Mouse (Mus musculus) stomach, embryonic 15.5 days (tissue): ENCODE results near the gene Mark1. TPM values are rescaled to one million over a fixed set of nuclear protein-coding genes. Genes with fewer than 3 reads are reported as not detected.
A peak's percentile ranks its signal among the peaks of the same experiment; 100 is the strongest.

Experiments used
- ATAC-seq: fragments of 200-750 bp; cut with Nextera tagmentation; 2 replicates; pipeline ENCODE4 v1.8.0; 2017; ENCODE audit warnings: low read depth, moderate number of reproducible peaks, moderate TSS enrichment; ENCODE audit not compliant: insufficient read depth, low FRiP score
- H3K27ac ChIP-seq: fragments of 300-500 bp; sonication (generic); 2 replicates; pipeline ENCODE4 v1.5.1; 2015; ENCODE audit warnings: mild to moderate bottlenecking, inconsistent platforms
- H3K27me3 ChIP-seq: fragments of 300-500 bp; sonication (generic); replicated peaks from 2 replicates; pipeline ENCODE4 v1.6.1; 2015; ENCODE audit warnings: inconsistent platforms
- H3K36me3 ChIP-seq: fragments of 300-500 bp; sonication (generic); 2 replicates; pipeline ENCODE4 v1.6.1; 2015; ENCODE audit warnings: inconsistent platforms
- H3K4me1 ChIP-seq: fragments of 300-500 bp; sonication (generic); 2 replicates; pipeline ENCODE4 v1.6.1; 2015; ENCODE audit warnings: inconsistent platforms
- H3K4me2 ChIP-seq: fragments of 300-500 bp; sonication (generic); 2 replicates; pipeline ENCODE4 v1.6.1; 2015; ENCODE audit warnings: mild to moderate bottlenecking, inconsistent platforms
- H3K4me3 ChIP-seq: fragments of 300-500 bp; sonication (generic); replicated peaks from 2 replicates; pipeline ENCODE4 v1.5.1; 2015; ENCODE audit warnings: inconsistent platforms
- H3K9ac ChIP-seq: fragments of 300-500 bp; sonication (generic); 2 replicates; pipeline ENCODE4 v1.6.1; 2015; ENCODE audit warnings: inconsistent platforms
- H3K9me3 ChIP-seq: fragments of 300-500 bp; sonication (generic); 2 replicates; pipeline ENCODE4 v1.6.1; 2016; ENCODE audit warnings: inconsistent platforms
- WGBS: fragments of 180-500 bp; shearing (Covaris S2); methylation state at CpG from one replicate; pipeline ENCODE4 v1.1.7; 2015; 5-methylcytosine and 5-hydroxymethylcytosine counted together
- polyA plus RNA-seq: library from polyadenylated mRNA; unstranded; fragments of >200 nt; fragmentation: Nextera tagmentation; extraction: Ambion mirVana; gene quantifications from 2 replicates; pipeline ENCODE4 v1.2.1, GENCODE M21; 2015

Gene Mark1
- polyA plus RNA-seq, 1 experiment from 2014 or later = 2.8 TPM

DNA sequence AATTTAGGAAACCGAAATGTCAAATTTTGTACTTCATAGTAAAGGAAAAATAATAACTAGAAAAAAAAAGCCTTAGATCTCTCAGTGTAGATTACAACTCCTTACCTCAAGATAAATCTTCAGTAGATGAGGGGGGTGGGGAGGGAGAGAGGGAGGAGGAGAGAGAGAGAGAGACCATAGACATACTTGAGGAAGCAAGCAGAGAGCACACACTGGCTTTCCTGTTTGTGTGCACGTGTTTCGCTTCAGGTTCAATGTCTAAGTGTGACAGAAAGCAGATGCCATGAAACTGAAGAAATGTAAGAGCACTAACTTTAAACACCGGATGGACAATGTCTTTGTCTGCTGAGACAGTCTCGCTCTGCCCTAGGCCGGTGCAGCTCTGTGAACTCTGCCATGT is 41.0 kb downstream of the Mark1 start:
- WGBS = 50% methylated on average over 6 of the region's 6 CpGs
- Histone ChIP-seq H3K27ac (peak overlapping the region; percentile 22; the same call in 1 of the 2 replicates), H3K27me3 (no peaks in the 10 kb centered on the region), H3K9me3 (no peaks in the 10 kb centered on the region), H3K9ac (no peak overlapping the region), H3K36me3 (no peaks in the 10 kb centered on the region), H3K4me1 (peaks cover 2% of the 10 kb centered on the region; the same call in 1 of the 2 replicates), H3K4me2 (peak overlapping the region; percentile 37), H3K4me3 (no peak overlapping the region)
- peak; percentile 50; the same call in 1 of the 2 replicates for ATAC-seq

DNA sequence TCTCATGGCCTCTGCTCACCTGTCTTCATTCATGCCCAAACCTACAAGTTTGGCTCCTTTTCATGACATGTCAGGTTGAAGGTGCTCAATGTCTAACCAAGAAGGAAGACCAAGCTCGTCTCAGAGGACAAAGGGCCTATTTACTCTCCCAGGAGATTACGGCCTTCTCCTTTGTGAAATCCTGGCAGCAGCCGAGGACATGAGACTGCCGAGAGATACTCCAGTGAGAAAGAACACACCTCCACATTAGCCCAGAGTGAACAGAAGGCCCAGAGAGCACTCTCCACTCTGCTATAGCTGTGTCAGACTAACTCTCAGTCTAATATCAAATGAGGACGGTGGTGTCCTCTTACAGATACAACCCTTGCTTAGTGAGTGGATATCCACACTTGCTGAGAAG is 47.6 kb downstream of the Mark1 start:
- no peak overlapping the region for H3K4me2 ChIP-seq
- no peak overlapping the region for H3K9ac ChIP-seq
- no peaks in the 10 kb centered on the region for H3K36me3 ChIP-seq
- H3K4me3 ChIP-seq = no peak overlapping the region
- no peaks in the 10 kb centered on the region for H3K9me3 ChIP-seq
- WGBS = 64% methylated on average over 5 of the region's 5 CpGs
- no peaks in the 10 kb centered on the region for H3K4me1 ChIP-seq
- H3K27ac ChIP-seq = no peak overlapping the region
- H3K27me3 ChIP-seq = no peaks in the 10 kb centered on the region
- ATAC-seq = no peak

- WGBS = 88% methylated on average over 11 of the region's 11 CpGs
- Histone ChIP-seq H3K9ac (no peak overlapping the region), H3K27ac (no peak overlapping the region), H3K27me3 (no peaks in the 10 kb centered on the region), H3K4me3 (no peak overlapping the region), H3K36me3 (no peaks in the 10 kb centered on the region), H3K4me1 (no peaks in the 10 kb centered on the region), H3K9me3 (no peaks in the 10 kb centered on the region), H3K4me2 (no peak overlapping the region)
- no peak for ATAC-seq
These were observed 48.3 kb downstream of the Mark1 start for GRCm38 (mm10) chr1:184951057-184951456.

DNA sequence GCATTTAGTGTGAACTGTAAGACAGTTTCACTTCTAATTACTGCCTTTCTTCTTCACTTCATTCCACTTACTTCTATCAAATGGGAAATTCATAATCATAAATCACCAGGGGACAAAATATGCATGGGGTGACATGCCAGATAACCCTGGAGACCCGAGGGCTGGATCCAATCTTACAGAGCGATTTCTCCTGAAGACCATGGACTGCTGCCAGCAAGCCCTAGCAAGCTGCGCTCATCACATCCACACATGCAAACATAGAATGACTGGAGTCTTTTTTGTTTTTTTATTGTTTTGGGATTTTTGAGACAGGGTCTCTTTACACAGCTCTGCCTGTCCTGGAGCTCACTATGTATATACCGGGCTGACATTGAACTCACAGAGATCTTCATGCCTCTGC is 61.3 kb downstream of the Mark1 start:
- H3K9me3 ChIP-seq = no peaks in the 10 kb centered on the region
- no peak overlapping the region for H3K4me2 ChIP-seq
- H3K4me3 ChIP-seq = no peak overlapping the region
- H3K36me3 ChIP-seq = no peaks in the 10 kb centered on the region
- H3K27ac ChIP-seq = no peak overlapping the region
- H3K27me3 ChIP-seq = no peaks in the 10 kb centered on the region
- H3K4me1 ChIP-seq = no peaks in the 10 kb centered on the region
- no peak overlapping the region for H3K9ac ChIP-seq
- no peak for ATAC-seq
- WGBS = 70% methylated on average over 4 of the region's 4 CpGs

DNA sequence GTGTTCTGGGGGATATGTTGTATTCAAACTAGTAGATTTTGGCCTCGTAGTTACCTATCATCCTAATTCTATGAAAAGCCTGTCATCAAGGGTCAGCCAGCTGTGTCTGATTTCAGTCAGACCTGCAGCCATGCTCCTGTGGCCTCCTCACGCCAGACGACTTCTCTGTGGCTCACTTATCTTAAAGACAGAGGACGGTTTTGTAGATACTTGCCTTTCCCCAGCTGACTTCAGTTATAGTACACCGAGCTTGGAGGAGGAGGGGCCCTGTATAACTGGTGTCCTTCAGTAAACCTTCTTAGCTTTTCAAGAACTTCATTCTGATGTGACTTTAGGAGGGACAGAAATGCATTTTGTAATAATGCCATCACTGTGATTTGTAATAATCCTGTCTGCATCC is 63.4 kb downstream of the Mark1 start:
- Histone ChIP-seq H3K36me3 (no peaks in the 10 kb centered on the region), H3K27me3 (no peaks in the 10 kb centered on the region), H3K4me1 (no peaks in the 10 kb centered on the region), H3K9me3 (no peaks in the 10 kb centered on the region), H3K27ac (no peak overlapping the region), H3K4me3 (no peak overlapping the region), H3K9ac (no peak overlapping the region), H3K4me2 (no peak overlapping the region)
- ATAC-seq = no peak
- WGBS = 52% methylated on average over 5 of the region's 5 CpGs

- Histone ChIP-seq H3K4me2 (no peak overlapping the region), H3K9me3 (no peaks in the 10 kb centered on the region), H3K9ac (no peak overlapping the region), H3K27me3 (no peaks in the 10 kb centered on the region), H3K36me3 (no peaks in the 10 kb centered on the region), H3K4me1 (no peaks in the 10 kb centered on the region), H3K4me3 (no peak overlapping the region), H3K27ac (no peak overlapping the region)
- ATAC-seq = no peak; the same call in 1 of the 2 replicates
- WGBS = 46% methylated on average over 6 of the region's 6 CpGs
These were observed 63.9 kb downstream of the Mark1 start for GRCm38 (mm10) chr1:184935490-184935889.

GRCm38 (mm10) chr1:184931097-184931496 is 68.3 kb downstream of the Mark1 start:
- H3K4me3 ChIP-seq = no peak overlapping the region
- H3K36me3 ChIP-seq = no peaks in the 10 kb centered on the region
- no peak overlapping the region for H3K27ac ChIP-seq
- no peaks in the 10 kb centered on the region for H3K9me3 ChIP-seq
- no peak overlapping the region for H3K9ac ChIP-seq
- no peaks in the 10 kb centered on the region for H3K27me3 ChIP-seq
- no peaks in the 10 kb centered on the region for H3K4me1 ChIP-seq
- ATAC-seq = no peak
- no peak overlapping the region for H3K4me2 ChIP-seq
- 88% methylated on average over 6 of the region's 6 CpGs for whole genome bisulfite sequencing

GRCm38 (mm10) chr1:184928382-184928781 is 71.0 kb downstream of the Mark1 start:
- WGBS = 82% methylated on average over 1 of the region's 1 CpGs
- no peaks in the 10 kb centered on the region for H3K9me3 ChIP-seq
- H3K4me1 ChIP-seq = no peaks in the 10 kb centered on the region
- no peak for ATAC-seq
- no peak overlapping the region for H3K27ac ChIP-seq
- H3K9ac ChIP-seq = no peak overlapping the region
- no peaks in the 10 kb centered on the region for H3K27me3 ChIP-seq
- no peak overlapping the region for H3K4me2 ChIP-seq
- 0 out of 2 replicates have a peak, but pooled peaks cover 2% of the 10 kb centered on the region for H3K36me3 ChIP-seq
- no peak overlapping the region for H3K4me3 ChIP-seq

DNA sequence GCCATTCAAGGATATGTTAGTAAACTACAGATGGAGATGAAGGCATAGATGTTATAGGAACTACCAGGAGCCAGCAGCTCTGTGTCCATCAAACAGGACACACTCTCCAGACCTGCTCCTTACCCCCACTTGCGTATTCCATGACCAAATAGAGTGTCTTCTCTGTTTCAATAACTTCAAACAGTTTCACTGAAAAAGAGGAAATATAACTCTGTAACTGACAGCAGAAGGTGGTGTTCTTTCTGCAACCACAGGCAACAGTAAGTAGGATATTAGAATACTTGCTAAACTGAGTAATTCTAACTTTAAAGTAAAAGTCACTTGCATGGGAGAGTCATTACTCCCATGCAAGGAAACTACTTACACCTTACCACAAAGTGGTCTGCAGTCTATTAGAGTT is 71.5 kb downstream of the Mark1 start:
- H3K27ac ChIP-seq = no peak overlapping the region
- no peak overlapping the region for H3K4me3 ChIP-seq
- H3K9ac ChIP-seq = no peak overlapping the region
- no peaks in the 10 kb centered on the region for H3K27me3 ChIP-seq
- H3K9me3 ChIP-seq = no peaks in the 10 kb centered on the region
- H3K4me1 ChIP-seq = no peaks in the 10 kb centered on the region
- no peak for ATAC-seq
- 0 out of 2 replicates have a peak, but pooled peaks cover 2% of the 10 kb centered on the region for H3K36me3 ChIP-seq
- H3K4me2 ChIP-seq = no peak overlapping the region
- 94% methylated on average over 1 of the region's 1 CpGs for WGBS

GRCm38 (mm10) chr1:184922824-184923223 is 76.5 kb downstream of the Mark1 start:
- Histone ChIP-seq H3K27ac (no peak overlapping the region), H3K9ac (no peak overlapping the region), H3K27me3 (no peaks in the 10 kb centered on the region), H3K36me3 (peaks cover 9% of the 10 kb centered on the region), H3K4me1 (no peaks in the 10 kb centered on the region), H3K9me3 (no peaks in the 10 kb centered on the region), H3K4me2 (no peak overlapping the region), H3K4me3 (no peak overlapping the region)
- WGBS = 86% methylated on average over 13 of the region's 13 CpGs
- no peak for ATAC-seq

DNA sequence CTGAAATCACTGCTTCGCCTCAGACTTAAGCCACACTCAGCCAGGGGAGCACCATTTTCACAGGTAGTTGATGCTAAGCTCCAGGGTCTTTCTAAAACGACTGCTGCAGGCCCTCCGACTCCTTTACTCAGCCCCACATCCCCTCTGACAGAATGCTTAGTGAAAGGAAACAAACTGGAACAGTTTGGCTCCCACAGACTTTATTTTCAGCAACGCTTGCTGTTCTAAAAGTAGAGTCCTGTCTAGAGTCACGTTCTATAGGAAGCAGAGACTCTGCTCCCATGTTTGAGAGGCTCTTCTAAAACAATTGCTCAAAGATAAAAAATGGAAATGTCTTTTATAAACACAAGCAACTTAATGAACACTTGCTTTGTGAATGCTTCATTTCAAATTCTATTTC is 79.3 kb downstream of the Mark1 start:
- H3K4me1 ChIP-seq = no peaks in the 10 kb centered on the region
- no peaks in the 10 kb centered on the region for H3K9me3 ChIP-seq
- H3K27ac ChIP-seq = no peak overlapping the region
- no peaks in the 10 kb centered on the region for H3K27me3 ChIP-seq
- no peak for ATAC-seq
- no peak overlapping the region for H3K4me2 ChIP-seq
- no peak overlapping the region for H3K4me3 ChIP-seq
- 80% methylated on average over 5 of the region's 5 CpGs for WGBS
- peaks cover 7% of the 10 kb centered on the region for H3K36me3 ChIP-seq
- no peak overlapping the region for H3K9ac ChIP-seq

GRCm38 (mm10) chr1:184918227-184918888 is 81.0 kb downstream of the Mark1 start:
- H3K27ac ChIP-seq = no peak overlapping the region
- H3K4me2 ChIP-seq = no peak overlapping the region
- no peak overlapping the region for H3K4me3 ChIP-seq
- no peaks in the 10 kb centered on the region for H3K27me3 ChIP-seq
- no peak overlapping the region for H3K9ac ChIP-seq
- WGBS = 87% methylated on average over 5 of the region's 5 CpGs
- ATAC-seq = no peak
- H3K9me3 ChIP-seq = no peaks in the 10 kb centered on the region
- H3K4me1 ChIP-seq = no peaks in the 10 kb centered on the region
- peaks cover 7% of the 10 kb centered on the region for H3K36me3 ChIP-seq

DNA sequence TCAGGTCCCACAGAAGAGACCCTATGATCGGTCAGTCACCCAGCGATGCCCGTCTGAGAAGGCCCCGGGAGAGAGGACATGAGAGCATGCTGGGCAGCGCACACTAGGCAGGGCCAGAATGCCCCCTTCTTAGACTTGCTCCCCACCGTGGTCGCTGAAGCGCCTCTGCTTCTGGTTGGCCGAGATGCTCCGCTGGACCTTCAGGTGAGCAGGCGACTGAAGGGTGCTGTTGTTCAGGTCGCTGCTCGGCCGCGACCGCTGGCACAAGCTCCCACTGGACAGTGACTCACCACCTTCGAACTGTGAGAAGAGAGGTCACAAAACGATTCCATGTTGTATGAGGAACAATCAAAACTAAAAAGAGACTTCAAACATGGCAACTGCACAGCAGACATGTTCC is 87.0 kb downstream of the Mark1 start:
- no peak overlapping the region for H3K4me3 ChIP-seq
- no peak overlapping the region for H3K9ac ChIP-seq
- no peaks in the 10 kb centered on the region for H3K9me3 ChIP-seq
- no peak for ATAC-seq
- no peaks in the 10 kb centered on the region for H3K36me3 ChIP-seq
- H3K27ac ChIP-seq = no peak overlapping the region
- no peak overlapping the region for H3K4me2 ChIP-seq
- WGBS = 92% methylated on average over 18 of the region's 18 CpGs
- H3K27me3 ChIP-seq = no peaks in the 10 kb centered on the region
- no peaks in the 10 kb centered on the region for H3K4me1 ChIP-seq
